Mouse (Mus musculus) left cerebral cortex, postnatal 25 days (tissue): ENCODE measurements around the gene Cd79a. TPM values are rescaled to one million over a fixed set of nuclear protein-coding genes. Genes with fewer than 3 reads are reported as not detected.
"Not testable (repeated sequence)": the region's sequence is repeated elsewhere in the genome, so short reads cannot be mapped to it uniquely, and the experiment has no call there.

Experiments used
- DNase-seq, 2 experiments: peaks; one replicate each; pipeline ENCODE4 v3.0.0; 2022; ENCODE audit warnings: low spot score in 2 of 2, mixed read lengths in 1 of 2
- intact Hi-C: fragments of 180-260 bp; cut with DNase I; formaldehyde crosslinking; loops from one replicate; pipeline ENCODE4 v1.15.1; 2025
- total RNA-seq, 2 experiments: library from RNA; stranded (reverse); gene quantifications; 2 replicates each; pipeline ENCODE4 v1.2.3; 2021

The Cd79a gene
- total RNA-seq, 2 experiments from 2014 or later: 0.46 to 0.64 TPM

DNA sequence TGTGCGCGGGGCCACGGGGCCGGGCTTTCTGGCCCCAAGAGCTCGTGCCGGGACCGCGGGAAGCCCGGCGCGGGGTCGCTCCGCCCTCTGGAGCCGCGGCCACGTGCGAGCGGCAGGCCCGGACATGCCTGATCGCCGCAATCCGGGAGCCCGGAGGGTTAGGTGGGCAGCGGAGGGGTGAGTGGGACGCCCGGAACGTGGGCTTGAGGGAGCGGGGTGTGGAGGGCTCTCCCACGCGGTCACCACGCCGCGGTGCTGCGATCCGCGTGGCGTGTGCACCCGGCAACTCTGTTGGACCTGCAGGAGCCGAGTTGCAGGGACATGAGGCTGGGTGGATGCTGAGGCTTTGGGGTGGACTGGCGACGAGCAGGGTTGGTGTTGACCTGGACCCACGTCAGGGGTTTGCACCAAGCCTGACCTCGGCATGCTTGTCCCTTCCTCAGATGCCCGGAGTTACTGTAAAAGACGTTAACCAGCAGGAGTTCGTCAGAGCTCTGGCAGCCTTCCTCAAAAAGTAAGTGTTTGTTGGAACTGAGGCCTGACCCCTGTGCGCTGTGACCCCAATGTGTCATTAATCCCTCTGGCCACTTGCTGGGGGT is 12.4 kb upstream of the Cd79a start:
- intact Hi-C loops: no loop called here

DNA sequence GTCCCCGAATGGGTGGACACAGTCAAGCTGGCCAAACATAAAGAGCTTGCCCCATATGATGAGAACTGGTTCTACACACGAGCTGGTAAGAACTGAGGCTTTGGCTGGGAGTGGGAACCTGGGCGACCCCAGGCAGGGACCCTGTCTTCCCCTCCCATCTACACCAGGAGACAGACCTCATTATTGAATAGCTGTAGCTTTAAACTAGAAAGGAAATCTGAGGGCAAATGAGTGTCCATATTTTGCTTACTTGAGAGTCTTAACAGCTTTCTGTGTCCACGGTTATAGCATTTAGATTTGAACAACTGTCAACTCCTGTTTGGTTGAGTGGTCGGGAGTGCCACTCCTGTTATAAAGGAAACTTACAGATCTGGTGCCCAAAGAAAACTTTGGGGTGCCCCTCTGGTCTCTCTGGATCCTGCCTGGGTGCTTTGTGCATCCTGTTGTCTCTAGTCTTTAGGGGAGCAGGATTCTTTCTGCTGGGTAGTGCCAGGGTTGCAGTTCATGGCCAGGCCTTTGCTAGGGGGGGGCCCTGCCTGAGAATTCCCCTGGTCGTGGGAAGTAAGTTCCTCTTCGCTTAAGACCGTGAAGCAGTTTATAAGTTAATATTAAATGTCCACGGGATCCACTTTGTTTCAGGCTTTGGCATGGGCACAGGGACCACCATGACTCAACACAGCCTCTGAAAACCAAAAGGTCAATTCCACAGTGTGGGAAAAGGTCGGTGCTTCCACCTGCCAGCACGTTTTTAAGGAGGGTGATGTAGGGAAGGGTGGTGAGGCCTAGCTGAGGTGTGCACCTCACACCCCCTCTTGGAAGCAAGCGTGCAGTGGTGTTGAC is 11.5 kb upstream of the Cd79a start:
- intact Hi-C loops: no loop called here

More for the DNA sequence above, 12.4 kb upstream of the Cd79a start:
- DNase-seq: peak in 1 of 2 experiments; percentile 16

DNA sequence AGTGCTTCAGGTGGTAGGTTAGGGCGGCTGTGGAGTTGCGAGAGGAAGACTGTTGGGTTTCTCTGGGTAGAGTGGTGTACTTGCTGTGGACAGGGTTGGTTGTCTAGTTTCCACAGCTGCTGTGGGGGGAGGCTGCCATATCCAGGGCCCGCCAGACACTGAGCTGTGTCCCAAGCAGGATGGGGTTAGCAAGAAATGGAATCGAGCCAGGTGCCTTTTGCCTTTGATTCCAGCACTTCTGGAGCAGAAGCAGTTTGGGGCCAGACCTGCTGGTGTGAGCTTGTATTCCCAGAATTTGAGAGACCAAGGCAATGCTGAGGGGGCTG is 10.9 kb upstream of the Cd79a start:
- DNase-seq: no peak
- intact Hi-C loops: no loop called here

More for the DNA sequence above, 11.5 kb upstream of the Cd79a start:
- DNase-seq: no peak

DNA sequence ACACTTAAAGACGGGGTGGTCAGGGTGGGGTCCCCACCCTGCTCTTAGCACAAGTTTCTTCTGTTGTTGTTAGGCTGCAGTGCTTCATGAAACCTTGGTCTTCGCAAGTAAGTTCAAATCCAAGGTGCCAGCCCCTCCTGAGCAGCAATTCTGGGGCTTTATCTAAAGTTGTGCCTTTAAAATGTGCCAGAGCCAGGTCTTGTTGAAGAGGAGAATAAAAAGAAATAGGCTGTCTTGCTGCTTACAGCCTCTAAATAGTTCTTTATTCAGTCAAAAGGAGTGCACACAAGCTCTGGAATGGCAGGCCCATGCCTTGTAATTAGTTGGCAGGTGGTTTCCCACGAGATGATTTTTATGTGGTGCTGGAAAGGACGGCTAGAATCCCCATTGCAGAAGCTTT is 10.1 kb upstream of the Cd79a start:
- intact Hi-C loops: no loop called here

DNA sequence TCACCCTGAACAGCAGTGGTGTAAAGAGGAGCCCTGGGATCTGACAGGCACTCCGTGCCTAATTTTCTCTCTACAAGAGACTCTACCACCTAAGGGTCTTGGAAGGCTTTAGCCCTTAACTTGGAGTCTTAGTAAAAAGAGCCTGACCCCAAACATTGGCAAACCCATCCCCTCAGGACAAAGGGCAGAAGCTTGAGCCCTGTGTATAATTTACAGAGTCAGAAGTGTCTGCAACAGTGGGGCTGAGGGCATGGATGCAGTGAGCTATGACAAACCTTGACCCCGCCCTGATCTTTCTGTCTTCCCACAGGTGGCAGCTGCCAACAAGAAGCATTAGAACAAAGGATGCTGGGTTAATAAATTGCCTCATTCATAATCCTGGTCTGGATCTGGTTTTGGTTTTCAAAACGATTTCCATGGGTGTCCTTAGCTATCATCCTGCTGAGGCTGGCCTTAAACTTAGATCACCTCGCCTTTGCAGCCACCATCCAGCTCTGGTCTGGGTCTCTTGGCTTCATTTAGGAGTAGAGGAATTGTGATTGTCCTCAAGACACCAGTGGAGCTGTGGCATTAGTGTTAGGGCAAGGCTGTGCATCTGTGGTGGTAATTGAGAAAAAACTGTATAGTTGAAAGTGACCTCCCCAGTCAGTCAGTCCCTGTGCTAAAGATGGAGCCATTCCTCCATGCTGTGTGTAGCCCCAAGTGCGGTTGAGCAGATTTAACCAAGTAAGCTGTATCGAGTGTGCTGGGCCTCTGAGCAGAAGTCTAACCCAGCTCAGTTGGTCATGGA is 7.6 kb upstream of the Cd79a start:
- intact Hi-C loops: loop anchor here (2.0 to 5.0 kb wide), 3 partner anchors 15 to 81 kb away; no protein-coding TSS in a partner anchor
- DNase-seq: no peak

More for the DNA sequence above, 10.1 kb upstream of the Cd79a start:
- no peak for DNase-seq

DNA sequence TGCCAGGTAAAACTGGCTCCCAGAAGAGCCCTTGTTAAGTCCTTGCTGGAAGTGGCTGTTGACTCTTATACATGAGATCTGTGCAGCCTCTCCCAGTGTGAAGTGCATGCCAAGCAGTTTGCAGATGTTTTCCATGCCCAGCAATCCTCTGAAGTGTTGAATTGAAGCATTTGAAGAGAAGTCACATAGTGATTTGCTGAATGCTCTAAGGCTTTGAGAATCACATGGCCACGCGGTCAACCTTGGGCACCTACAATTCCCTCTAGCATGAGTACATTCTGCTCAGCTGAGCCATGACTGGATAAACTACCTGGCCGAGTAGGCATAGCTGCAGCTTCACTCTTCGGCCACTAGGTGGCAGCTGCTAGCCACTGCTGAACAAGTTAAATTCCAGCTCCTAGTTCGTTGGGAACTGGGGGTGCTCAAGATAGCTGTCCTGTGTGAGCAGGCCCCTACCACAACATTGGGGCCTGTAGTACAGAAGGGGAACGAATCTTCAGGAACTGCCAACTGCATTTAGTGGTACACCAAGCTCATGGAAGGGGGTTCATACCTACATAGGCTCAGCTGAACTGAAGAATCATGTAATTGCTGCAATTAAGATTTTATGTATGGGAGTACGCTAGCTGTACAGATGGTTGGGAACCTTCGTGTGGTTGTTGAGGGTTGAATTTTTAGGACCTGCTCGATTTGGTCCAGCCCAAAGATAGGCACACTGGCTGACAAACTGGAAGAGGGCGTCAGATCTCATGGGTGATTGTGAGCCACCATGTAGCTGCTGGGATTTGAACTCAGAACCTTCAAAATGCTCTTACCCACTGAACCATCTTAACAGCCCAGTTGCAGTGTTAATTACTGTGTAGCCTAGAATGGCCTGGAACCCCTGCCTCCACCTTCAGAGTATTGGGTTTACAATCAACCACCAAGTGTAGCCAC is 6.6 kb upstream of the Cd79a start:
- DNase-seq: peak; percentile 70 to 80
- intact Hi-C loops: loop anchor here (2.0 to 5.0 kb wide), 3 partner anchors 14 to 80 kb away; no protein-coding TSS in a partner anchor

DNA sequence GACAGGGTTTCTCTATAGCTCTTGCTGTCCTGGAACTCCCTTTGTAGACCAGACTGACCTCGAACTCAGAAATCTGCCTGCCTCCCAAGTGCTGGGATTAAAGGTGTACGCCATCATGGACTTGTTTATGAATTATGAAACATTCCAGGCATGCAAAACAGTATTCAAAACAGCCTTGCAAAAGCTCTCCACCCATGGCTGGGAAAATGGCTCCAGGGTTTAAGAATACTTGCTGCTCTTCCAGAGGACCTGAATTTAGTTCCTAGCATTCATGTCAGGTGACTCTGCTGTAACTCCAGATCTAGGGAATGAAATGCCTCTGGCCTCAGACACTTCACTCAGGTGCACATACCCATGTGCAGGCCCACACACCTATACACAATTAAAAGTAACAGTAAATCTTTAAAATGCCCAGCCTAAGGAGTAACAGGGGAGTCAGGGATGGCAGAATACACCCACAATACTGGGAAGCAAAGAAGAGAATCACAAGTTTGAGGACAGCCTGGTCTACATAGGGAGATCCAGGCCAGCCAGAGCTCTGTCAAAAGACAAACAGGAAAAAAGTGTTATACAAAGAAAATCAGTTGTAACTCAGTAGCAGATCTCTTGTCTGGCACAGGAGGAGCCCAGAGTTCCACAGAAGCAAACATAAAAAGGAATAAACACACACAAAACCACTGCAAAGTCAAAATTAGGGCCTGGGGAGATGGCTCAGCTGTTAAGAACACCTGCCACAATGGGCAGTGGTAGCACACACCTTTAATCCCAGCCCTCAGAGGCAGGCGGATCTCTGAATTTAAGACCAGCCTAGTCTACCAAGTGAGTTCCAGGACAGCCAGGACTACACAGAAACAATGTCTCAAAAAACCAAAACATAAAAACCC is 5.7 kb upstream of the Cd79a start:
- intact Hi-C loops: loop anchor here (2.0 to 5.0 kb wide), 3 partner anchors 13 to 79 kb away; no protein-coding TSS in a partner anchor
- no peak for DNase-seq

DNA sequence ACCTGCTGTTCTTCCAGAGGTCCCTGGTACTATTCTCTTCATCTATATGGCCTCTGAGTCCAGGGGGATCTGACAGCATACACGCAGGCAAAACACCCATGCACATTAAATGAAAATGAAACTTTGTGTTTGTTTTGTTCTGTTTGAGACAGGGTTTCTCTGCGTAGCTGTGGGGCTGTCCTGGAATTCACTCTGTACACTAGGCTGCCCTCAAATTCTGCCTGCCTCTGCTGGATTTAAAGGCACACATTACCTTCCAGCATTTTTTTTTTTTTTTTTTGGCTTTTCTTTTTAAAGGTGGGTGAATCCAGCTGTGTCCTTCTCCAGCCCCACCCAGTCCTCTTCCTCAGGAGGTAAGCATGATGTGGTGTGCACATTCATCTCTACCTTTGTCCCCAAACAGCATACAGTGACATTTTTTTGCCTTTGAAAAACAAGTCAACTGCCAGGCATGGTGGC is 5.0 kb upstream of the Cd79a start:
- intact Hi-C loops: loop anchor here (5.0 kb wide), 1 partner anchor 60 kb away; no protein-coding TSS in a partner anchor

DNA sequence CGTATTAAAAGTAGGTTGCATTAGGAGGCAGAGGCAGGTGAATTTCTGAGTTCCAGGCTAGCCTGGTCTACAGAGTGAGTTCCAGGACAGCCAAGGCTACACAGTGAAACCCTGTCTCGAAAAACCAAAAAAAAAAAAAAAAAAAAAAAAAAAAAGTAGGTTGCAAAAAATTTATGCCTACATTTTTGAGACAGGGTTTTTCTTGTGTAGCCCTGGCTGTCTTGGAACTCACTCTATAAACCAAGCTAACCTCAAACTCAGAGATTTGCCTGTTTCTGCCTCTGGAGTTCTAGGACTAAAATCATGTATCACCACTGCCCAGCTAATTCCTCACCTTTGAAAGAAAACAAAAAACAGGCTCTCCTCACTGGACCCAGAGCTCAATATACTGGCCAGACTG is 1.4 kb upstream of the Cd79a start:
- intact Hi-C loops, DNase-seq: not testable (repeated sequence)

More for the DNA sequence above, 5.0 kb upstream of the Cd79a start:
- no peak for DNase-seq

DNA sequence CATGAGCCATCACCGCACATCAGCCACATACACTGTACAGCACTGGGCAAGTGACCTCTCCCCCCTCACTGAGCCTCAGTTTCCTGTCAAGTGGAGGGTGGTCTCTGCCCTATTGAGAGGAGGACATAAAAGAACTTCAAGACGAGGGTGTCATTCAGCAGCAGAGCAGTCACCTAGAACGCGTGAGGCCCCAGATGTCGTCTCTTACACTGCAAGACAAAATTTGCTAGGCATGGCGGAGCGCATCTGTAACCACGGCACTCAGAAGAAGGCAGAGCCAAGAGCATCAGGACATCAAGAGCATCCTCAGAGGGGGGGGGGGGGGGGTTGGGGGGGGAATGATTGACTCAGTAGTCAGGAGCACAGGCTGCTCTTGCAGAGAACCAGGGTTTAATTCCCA is 912 bp upstream of the Cd79a start:
- intact Hi-C loops: no loop called here
- DNase-seq: no peak

DNA sequence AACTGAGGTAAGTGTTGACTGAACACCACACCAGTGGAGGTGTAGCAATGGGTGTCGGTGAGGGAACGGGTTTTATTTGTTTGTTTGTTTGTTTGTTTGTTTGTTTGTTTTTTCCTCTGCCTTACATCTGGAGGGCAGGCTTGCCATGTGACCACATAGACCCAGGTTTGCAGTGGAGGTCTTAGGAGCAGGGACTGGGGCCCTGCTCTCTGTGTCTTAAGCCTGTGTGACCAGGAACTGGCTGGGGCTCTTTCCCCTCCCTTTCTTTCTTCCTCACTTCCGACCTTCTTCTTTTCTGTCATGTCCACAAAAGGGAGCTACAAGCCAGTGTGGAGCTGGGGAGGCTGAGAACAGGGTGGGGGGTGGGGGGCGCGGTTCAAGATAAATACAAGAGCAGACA is 778 bp downstream of the Cd79a start:
- DNase-seq: no peak
- intact Hi-C loops: no loop called here

DNA sequence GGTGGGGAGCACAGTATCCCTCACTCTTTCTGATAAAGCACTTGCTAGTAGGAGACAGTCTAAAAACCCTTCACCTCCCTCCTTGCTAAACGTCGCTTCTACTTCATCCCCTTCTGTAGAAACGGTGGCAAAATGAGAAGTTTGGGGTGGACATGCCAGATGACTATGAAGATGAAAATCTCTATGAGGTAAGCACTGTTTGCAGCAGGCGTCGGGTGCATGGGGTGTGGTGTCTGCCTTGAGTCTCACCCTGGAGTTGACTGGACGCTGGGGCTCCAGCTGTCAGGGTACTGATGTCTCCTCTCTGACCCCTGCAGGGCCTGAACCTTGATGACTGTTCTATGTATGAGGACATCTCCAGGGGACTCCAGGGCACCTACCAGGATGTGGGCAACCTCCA is 3.9 kb downstream of the Cd79a start:
- intact Hi-C loops: loop anchor here (5.0 kb wide), 1 partner anchor 181 kb away; no protein-coding TSS in a partner anchor
- no peak for DNase-seq

DNA sequence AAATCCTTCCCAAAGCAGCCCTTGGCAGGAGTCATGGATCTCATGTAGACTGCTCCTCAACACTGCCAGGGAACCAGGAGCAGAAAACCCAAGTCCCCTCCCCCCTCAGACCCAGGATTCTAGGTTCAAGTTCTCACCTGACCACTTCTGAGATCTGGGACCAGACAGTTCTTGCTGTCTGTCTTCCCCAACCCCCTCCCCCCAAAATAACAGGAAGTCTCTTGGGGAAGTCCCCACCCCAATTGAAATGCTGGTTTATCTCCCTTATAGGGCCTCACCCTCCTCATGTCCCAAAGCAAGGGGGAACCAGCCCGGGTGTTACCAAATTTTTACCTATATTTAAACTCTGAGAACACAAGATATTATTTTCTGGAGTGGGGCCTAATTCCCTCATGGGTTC is 4.7 kb downstream of the Cd79a start:
- no peak for DNase-seq
- intact Hi-C loops: loop anchor here (2.0 to 5.0 kb wide), 2 partner anchors 69 to 180 kb away; no protein-coding TSS in a partner anchor

DNA sequence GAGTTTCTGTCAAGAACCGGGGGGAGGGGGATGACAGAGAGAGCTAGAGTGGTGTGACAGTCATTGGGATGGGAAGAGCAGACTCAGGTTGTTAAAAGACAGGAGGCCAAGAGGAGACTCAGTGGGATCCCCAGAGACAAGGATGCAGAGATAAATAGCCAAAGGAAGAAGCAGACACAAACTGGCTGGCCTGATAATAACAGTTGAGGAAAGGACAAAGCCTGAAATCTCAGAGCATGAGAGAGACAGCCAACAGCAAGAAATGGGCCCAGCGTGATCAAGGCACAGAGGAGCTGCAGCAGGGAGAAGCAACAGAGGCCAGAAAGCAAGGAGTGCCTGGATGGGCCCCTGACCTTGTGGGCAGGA is 5.1 kb downstream of the Cd79a start:
- no peak for DNase-seq
- intact Hi-C loops: loop anchor here (2.0 to 5.0 kb wide), 2 partner anchors 69 to 180 kb away; no protein-coding TSS in a partner anchor

DNA sequence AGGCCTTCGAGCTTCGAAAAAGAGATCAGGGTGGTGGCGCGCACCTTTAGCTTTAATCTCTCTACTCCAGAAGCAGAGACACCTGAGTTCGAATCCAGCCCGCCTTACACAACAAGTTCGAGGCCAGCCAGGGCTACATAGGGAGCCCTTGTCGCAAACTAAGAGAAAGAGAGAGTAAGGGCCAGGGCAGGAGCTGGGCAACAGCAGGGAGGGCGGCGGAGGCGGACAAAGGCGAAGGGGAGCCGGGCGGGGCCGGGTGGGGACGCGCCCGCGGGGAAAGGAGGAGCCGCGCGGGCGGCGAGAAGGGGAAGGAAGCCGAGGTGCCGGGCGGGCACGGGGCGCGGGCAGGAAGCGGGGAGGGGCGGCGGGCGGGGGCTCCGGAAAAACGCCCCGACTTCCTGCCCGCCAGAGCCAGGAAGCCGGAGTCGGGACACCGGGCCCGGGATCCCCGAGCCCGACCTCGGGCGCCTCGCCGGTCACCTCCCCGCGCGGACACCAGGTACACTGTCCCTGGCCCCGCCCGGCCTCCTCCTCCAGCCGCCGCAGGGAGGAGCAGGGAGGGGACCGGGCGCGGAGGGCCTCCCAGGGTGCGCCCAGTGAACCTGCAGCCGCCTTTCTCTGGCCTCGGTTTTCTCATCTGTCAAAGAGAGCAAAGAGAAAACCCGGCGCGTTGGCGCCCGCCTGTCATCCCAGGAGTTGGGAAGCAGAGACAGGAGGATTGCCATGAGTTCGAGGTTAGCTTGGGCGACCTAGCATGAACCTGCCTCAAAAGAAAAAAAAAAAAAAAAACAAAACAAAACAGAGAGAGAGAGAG is 5.7 kb downstream of the Cd79a start, which contains the start of gene Arhgef1:
TSS of gene Arhgef1 (plus strand) at position 283 of the 814 bp plus-strand sequence.
- intact Hi-C loops: loop anchor here (2.0 to 5.0 kb wide), 2 partner anchors 68 to 179 kb away; no protein-coding TSS in a partner anchor
- peak; percentile 27 for DNase-seq

DNA sequence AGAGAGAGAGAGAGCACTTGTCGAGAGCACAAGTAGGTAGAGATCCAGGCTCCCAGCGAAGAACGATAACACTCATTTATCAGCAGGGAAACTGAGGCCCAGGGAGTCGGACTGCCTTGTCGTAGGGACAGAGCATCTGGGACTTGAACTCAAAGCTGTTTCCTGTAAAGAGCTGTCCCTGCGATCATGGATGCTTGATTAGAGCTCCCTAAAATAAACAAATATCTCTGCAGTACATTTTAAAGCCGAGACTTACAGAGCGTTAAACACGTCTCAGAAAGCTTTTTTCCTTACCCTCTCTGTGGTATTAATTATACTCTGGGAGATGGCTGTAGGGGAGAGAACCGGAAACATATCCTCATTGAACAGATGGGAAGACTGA is 6.3 kb downstream of the Cd79a start:
- intact Hi-C loops: loop anchor here (2.0 to 5.0 kb wide), 2 partner anchors 67 to 179 kb away; no protein-coding TSS in a partner anchor
- no peak for DNase-seq

DNA sequence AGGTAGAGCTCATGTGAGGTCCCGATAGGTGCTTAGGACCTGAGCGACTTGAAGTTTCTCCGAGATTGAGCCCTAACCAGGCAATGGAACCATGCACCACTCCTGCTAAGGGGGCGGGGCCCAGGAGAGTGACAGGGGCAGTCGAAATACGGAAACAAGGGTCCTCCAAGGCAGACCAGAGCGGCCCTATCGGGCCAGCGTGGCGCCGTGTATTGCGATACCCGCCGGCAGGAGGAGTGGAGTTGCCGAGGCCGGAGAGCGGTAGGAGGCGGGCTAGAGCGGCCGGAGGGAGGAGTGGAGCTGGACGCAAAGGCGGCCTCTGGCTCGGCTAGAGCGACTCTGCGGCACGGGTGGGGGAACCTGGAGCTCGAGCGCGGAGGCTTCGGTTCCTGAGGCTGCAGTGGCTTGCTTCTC is 6.9 kb downstream of the Cd79a start:
- intact Hi-C loops: loop anchor here (2.0 to 5.0 kb wide), 2 partner anchors 13 to 178 kb away; no protein-coding TSS in a partner anchor
- DNase-seq: peak; percentile 95 to 99
